Mouse (Mus musculus): ENCODE data around the gene Ehmt1.

GRCm38 (mm10) chr2:24902999-24903398, 16.4 kb downstream of the Ehmt1 start:
- TF ChIP-seq POLR2A (IDR thresholded peaks at IDR 0.05; ENCODE audit: low read depth, low read length) (no peak), CTCF (conservative IDR thresholded peaks at IDR 0.05; ENCODE audit: insufficient read depth, insufficient read length, low read depth, low read length) (no peak)

All from kidney, adult 2 months (tissue).